Mouse (Mus musculus) bone marrow, adult 2 months (tissue): ENCODE measurements at regions not wholly inside any gene's neighbourhood (a gene's known extent, or its start where the extent isn't known, plus 50 kb on each side); places are given as distances from the start of the nearest gene placed in this dataset.

ENCODE experiments used
- CTCF ChIP-seq: fragments of 200-500 bp; IDR thresholded peaks from 2 replicates; pipeline ENCODE4 v1.5.1; 2011; ENCODE audit warnings: low read length, control low read depth; ENCODE audit not compliant: control insufficient read depth, insufficient read depth
- POLR2A ChIP-seq: fragments of 200-500 bp; IDR thresholded peaks from 2 replicates; pipeline ENCODE4 v1.6.1; 2011; ENCODE audit warnings: low read depth, mild to moderate bottlenecking, control low read depth, low read length, borderline replicate concordance; ENCODE audit not compliant: control insufficient read depth

DNA sequence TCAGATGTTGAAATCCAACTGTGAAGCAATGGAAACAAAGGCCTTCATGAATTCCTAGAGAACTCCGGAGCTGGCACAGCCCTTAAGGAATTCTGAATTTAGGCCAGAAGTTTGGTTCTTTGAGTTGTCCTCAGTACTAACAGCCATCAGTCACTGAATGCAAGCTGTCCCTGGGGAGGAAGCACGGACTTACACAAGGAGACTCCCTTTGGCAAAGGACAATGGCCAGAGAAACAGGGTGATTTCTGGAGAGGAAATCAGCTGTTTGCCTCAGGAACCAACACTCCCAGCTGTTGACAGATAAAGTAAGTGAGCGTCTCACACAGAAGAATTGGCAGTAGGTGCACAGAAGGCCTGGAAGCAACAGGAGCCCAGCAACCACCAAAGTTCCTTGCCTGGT lies 56.8 kb upstream of the Atp2b1 start:
- TF ChIP-seq CTCF, result no peak
- TF ChIP-seq POLR2A, result no peak
